Mouse (Mus musculus) liver, postnatal 0 days (tissue): ENCODE results near the gene Dcun1d4. TPM values are rescaled to one million over a fixed set of nuclear protein-coding genes. Genes with fewer than 3 reads are reported as not detected.

Source experiments
- ATAC-seq: fragments of 200-750 bp; cut with Nextera tagmentation; 2 replicates; pipeline ENCODE4 v1.8.0; 2017; ENCODE audit warnings: mild to moderate bottlenecking, moderate library complexity
- DNase-seq: peaks from one replicate; pipeline ENCODE4 v3.0.0-alpha.2; 2016
- H3K27ac ChIP-seq: fragments of 300-500 bp; sonication (generic); 2 replicates; pipeline ENCODE4 v1.5.1; 2014; ENCODE audit warnings: antibody characterized with exemption, moderate library complexity, mild to moderate bottlenecking, low read depth
- H3K27me3 ChIP-seq: fragments of 300-500 bp; sonication (generic); 2 replicates; pipeline ENCODE4 v1.6.1; 2014; ENCODE audit warnings: low read length, control low read depth, mixed read lengths; ENCODE audit not compliant: insufficient read depth
- H3K36me3 ChIP-seq: fragments of 300-500 bp; sonication (generic); replicated peaks from 2 replicates; pipeline ENCODE4 v1.6.1; 2014; ENCODE audit warnings: mild to moderate bottlenecking, control low read depth, low read length, moderate library complexity, mixed read lengths; ENCODE audit not compliant: insufficient read depth
- H3K4me1 ChIP-seq: fragments of 300-500 bp; sonication (generic); 2 replicates; pipeline ENCODE4 v1.6.1; 2014; ENCODE audit warnings: antibody characterized with exemption, mild to moderate bottlenecking, control low read depth; ENCODE audit not compliant: insufficient read depth
- H3K4me2 ChIP-seq: fragments of 300-500 bp; sonication (generic); 2 replicates; pipeline ENCODE4 v1.6.1; 2014; ENCODE audit warnings: low read depth, mild to moderate bottlenecking, low read length, moderate library complexity, mixed read lengths
- H3K4me3 ChIP-seq: fragments of 300-500 bp; sonication (generic); 2 replicates; pipeline ENCODE4 v1.5.1; 2014; ENCODE audit warnings: low read depth, low read length
- H3K9ac ChIP-seq: fragments of 300-500 bp; sonication (generic); replicated peaks from 2 replicates; pipeline ENCODE4 v1.6.1; 2014; ENCODE audit warnings: mild to moderate bottlenecking, moderate library complexity
- H3K9me3 ChIP-seq: fragments of 300-500 bp; sonication (generic); 2 replicates; pipeline ENCODE4 v1.6.1; 2016; ENCODE audit warnings: mild to moderate bottlenecking, control low read depth, low read length, mixed read lengths
- CTCF ChIP-seq: sonication (generic); IDR thresholded peaks from 2 replicates; pipeline ENCODE4 v1.5.1; 2016; ENCODE audit warnings: antibody characterized with exemption, low read depth
- EP300 ChIP-seq: IDR thresholded peaks from 2 replicates; pipeline ENCODE4 v1.6.1; 2016; ENCODE audit warnings: antibody characterized with exemption, low read depth, mild to moderate bottlenecking
- WGBS: fragments of 180-500 bp; shearing (Covaris S2); extraction: QIAGEN DNeasy Blood & Tissue Kit; methylation state at CpG from one replicate; pipeline ENCODE4 v1.1.7; 2014; ENCODE audit not compliant: insufficient replicate concordance; 5-methylcytosine and 5-hydroxymethylcytosine counted together
- polyA plus RNA-seq: library from polyadenylated mRNA; unstranded; fragments of >200 nt; fragmentation: Nextera tagmentation; extraction: Ambion mirVana; gene quantifications from 2 replicates; pipeline ENCODE4 v1.2.1, GENCODE M21; 2015

The Dcun1d4 gene
- polyA plus RNA-seq, 1 experiment from 2014 or later = 4.1 TPM

GRCm38 (mm10) chr5:73586597-73586996 is 105.8 kb downstream of the Dcun1d4 start:
- TF ChIP-seq CTCF = no peak
- TF ChIP-seq EP300 = no peak
- Histone ChIP-seq H3K4me3 (no peak overlapping the region), H3K9ac (no peak overlapping the region), H3K36me3 (no peaks in the 10 kb centered on the region), H3K27me3 (no peaks in the 10 kb centered on the region), H3K4me1 (no peaks in the 10 kb centered on the region), H3K27ac (no peak overlapping the region), H3K9me3 (no peaks in the 10 kb centered on the region), H3K4me2 (no peak overlapping the region)
- DNase-seq (no peak), ATAC-seq (no peak)
- WGBS = 64% methylated on average over 4 of the region's 4 CpGs

- DNase-seq = no peak
- Histone ChIP-seq H3K27ac (no peak overlapping the region), H3K4me3 (no peak overlapping the region), H3K4me2 (no peak overlapping the region), H3K36me3 (no peaks in the 10 kb centered on the region), H3K9ac (no peak overlapping the region), H3K27me3 (no peaks in the 10 kb centered on the region), H3K9me3 (no peaks in the 10 kb centered on the region), H3K4me1 (no peaks in the 10 kb centered on the region)
- no peak for ATAC-seq
- TF ChIP-seq CTCF (no peak), EP300 (no peak)
- WGBS = 65% methylated on average over 3 of the region's 3 CpGs
These were observed 106.3 kb downstream of the Dcun1d4 start for GRCm38 (mm10) chr5:73587119-73587518.

- 52% methylated on average over 5 of the region's 5 CpGs for WGBS
- no peak for ATAC-seq
- H3K9ac ChIP-seq = no peak overlapping the region
- no peaks in the 10 kb centered on the region for H3K9me3 ChIP-seq
- H3K36me3 ChIP-seq = no peaks in the 10 kb centered on the region
- no peaks in the 10 kb centered on the region for H3K27me3 ChIP-seq
- H3K27ac ChIP-seq = no peak overlapping the region
- H3K4me2 ChIP-seq = no peak overlapping the region
- H3K4me3 ChIP-seq = no peak overlapping the region
- TF ChIP-seq EP300 (no peak), CTCF (no peak)
- DNase-seq = no peak
- no peaks in the 10 kb centered on the region for H3K4me1 ChIP-seq
These were observed 118.3 kb downstream of the Dcun1d4 start for GRCm38 (mm10) chr5:73598943-73599695.

- Histone ChIP-seq H3K9ac (no peak overlapping the region), H3K36me3 (no peaks in the 10 kb centered on the region), H3K27me3 (no peaks in the 10 kb centered on the region), H3K4me2 (no peak overlapping the region), H3K4me1 (no peaks in the 10 kb centered on the region), H3K4me3 (no peak overlapping the region), H3K9me3 (no peaks in the 10 kb centered on the region), H3K27ac (no peak overlapping the region)
- DNase-seq = no peak
- 58% methylated on average over 2 of the region's 2 CpGs for whole genome bisulfite sequencing
- no peak for ATAC-seq
- TF ChIP-seq CTCF (no peak), EP300 (no peak)
These were observed 119.2 kb downstream of the Dcun1d4 start for GRCm38 (mm10) chr5:73599991-73600390.

DNA sequence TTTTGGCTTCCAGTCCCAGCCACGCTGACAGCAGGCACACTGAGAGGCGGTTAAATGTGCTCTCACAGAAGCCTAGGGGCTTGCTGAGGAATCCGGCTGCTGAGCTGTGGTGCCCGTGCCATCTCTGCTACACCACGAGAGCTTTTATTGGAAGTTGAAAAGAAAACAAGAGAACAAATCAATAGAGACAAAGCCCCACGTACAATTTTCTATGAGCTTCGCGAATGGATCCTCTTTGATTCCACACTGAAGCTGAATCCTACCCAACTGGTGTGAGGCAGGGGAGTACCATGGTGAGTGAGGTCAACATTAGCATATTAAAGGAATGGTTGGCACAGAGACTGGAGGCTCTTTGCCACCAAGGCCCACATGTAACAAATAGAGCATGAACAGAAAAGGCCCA is 120.6 kb downstream of the Dcun1d4 start:
- H3K27me3 ChIP-seq = no peaks in the 10 kb centered on the region
- H3K9ac ChIP-seq = no peak overlapping the region
- no peak overlapping the region for H3K4me3 ChIP-seq
- ATAC-seq = no peak
- no peak for DNase-seq
- TF ChIP-seq CTCF (no peak), EP300 (no peak)
- H3K36me3 ChIP-seq = no peaks in the 10 kb centered on the region
- 78% methylated on average over 8 of the region's 8 CpGs for WGBS
- no peak overlapping the region for H3K4me2 ChIP-seq
- no peaks in the 10 kb centered on the region for H3K9me3 ChIP-seq
- no peaks in the 10 kb centered on the region for H3K4me1 ChIP-seq
- H3K27ac ChIP-seq = no peak overlapping the region

- no peak for TF ChIP-seq CTCF
- no peak for TF ChIP-seq EP300
- H3K4me1 ChIP-seq = no peaks in the 10 kb centered on the region
- H3K4me3 ChIP-seq = no peak overlapping the region
- no peak overlapping the region for H3K9ac ChIP-seq
- 64% methylated on average over 3 of the region's 3 CpGs for WGBS
- no peaks in the 10 kb centered on the region for H3K36me3 ChIP-seq
- no peak overlapping the region for H3K4me2 ChIP-seq
- DNase-seq (no peak), ATAC-seq (no peak)
- H3K27me3 ChIP-seq = no peaks in the 10 kb centered on the region
- no peaks in the 10 kb centered on the region for H3K9me3 ChIP-seq
- H3K27ac ChIP-seq = no peak overlapping the region
These were observed 122.1 kb downstream of the Dcun1d4 start for GRCm38 (mm10) chr5:73602865-73603264.

DNA sequence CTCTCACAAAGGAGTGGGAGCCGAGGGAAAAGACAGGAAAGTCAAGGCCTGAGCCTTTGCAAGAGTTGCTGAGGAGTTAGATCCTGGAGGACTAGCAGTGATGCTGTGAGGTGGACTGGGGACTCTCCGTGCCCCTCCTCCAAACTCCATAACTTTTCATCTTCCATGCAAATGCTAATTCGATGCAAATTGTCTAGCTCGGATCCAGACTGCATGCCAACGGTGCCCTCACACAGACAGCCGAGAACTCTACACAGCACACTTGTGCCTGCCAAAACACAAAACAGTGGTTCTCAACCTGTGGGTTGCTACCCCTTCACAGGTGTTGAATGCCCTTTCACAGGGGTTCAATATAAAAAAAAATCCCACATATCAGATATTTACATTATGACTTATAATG is 123.7 kb downstream of the Dcun1d4 start:
- Histone ChIP-seq H3K9me3 (no peaks in the 10 kb centered on the region), H3K27me3 (no peaks in the 10 kb centered on the region), H3K4me3 (no peak overlapping the region), H3K36me3 (no peaks in the 10 kb centered on the region), H3K4me2 (no peak overlapping the region), H3K27ac (no peak overlapping the region), H3K9ac (no peak overlapping the region), H3K4me1 (no peaks in the 10 kb centered on the region)
- ATAC-seq = no peak
- TF ChIP-seq EP300 (no peak), CTCF (no peak)
- WGBS = 80% methylated on average over 6 of the region's 6 CpGs
- DNase-seq = no peak
